Mouse (Mus musculus) small intestine, adult 2 months (tissue): ENCODE measurements at regions not wholly inside any gene's neighbourhood (a gene's known extent, or its start where the extent isn't known, plus 50 kb on each side); places are given as distances from the start of the nearest gene placed in this dataset.

Experiments
- H3K27ac ChIP-seq: fragments of 200-500 bp; 2 replicates; pipeline ENCODE4 v1.5.1; 2012; ENCODE audit warnings: low read depth, low read length, control low read depth, inconsistent platforms; ENCODE audit not compliant: insufficient read depth
- H3K27me3 ChIP-seq: fragments of 200-500 bp; 2 replicates; pipeline ENCODE4 v1.6.1; 2012; ENCODE audit warnings: mild to moderate bottlenecking, moderate library complexity, low read length, inconsistent platforms; ENCODE audit not compliant: control insufficient read depth, insufficient read depth
- H3K36me3 ChIP-seq: fragments of 200-500 bp; 2 replicates; pipeline ENCODE4 v1.6.1; 2012; ENCODE audit warnings: mild to moderate bottlenecking, low read length, control low read depth, inconsistent platforms; ENCODE audit not compliant: control insufficient read depth, insufficient read depth
- H3K4me1 ChIP-seq: fragments of 200-500 bp; 2 replicates; pipeline ENCODE4 v1.6.1; 2012; ENCODE audit warnings: low read length, inconsistent platforms, mixed read lengths; ENCODE audit not compliant: control insufficient read depth, insufficient read depth, insufficient read length
- H3K4me3 ChIP-seq: fragments of 200-500 bp; 2 replicates; pipeline ENCODE4 v1.5.1; 2012; ENCODE audit warnings: low read depth, mild to moderate bottlenecking, control low read depth, inconsistent platforms, low read length, moderate library complexity
- CTCF ChIP-seq: fragments of 200-500 bp; IDR thresholded peaks from 2 replicates; pipeline ENCODE4 v1.5.1; 2012; ENCODE audit warnings: low read depth, mild to moderate bottlenecking, control low read depth, inconsistent platforms, low read length, moderate library complexity, mixed read lengths; ENCODE audit not compliant: insufficient replicate concordance, insufficient read length; ENCODE audit errors: extremely low read depth
- POLR2A ChIP-seq: fragments of 200-500 bp; IDR thresholded peaks from 2 replicates; pipeline ENCODE4 v1.6.1; 2012; ENCODE audit warnings: low read depth, mild to moderate bottlenecking, control low read depth, inconsistent platforms, low read length, moderate library complexity
- WGBS: fragments of 180-500 bp; shearing (Covaris S2); methylation state at CpG from one replicate; pipeline ENCODE4 v1.1.7; 2018; 5-methylcytosine and 5-hydroxymethylcytosine counted together

DNA sequence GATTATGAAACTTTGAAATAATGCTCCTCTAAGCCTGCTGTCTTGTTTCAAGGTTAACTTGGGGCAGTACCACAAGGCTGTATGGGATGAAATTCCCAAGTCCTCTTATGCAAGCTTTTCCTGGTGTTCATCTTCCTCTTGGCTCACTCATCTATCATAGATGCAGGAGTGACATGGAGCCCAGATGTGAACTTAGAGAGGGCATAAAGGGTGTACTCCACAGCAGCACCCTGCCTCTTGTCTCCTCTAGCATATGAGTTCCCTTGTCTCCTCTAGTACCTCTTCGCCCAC, 53.3 kb upstream of the Igf1 start:
- TF ChIP-seq CTCF (no peak), POLR2A (no peak)
- 88% methylated on average over 1 of the region's 1 CpGs for WGBS
- no peak overlapping the region for H3K4me3 ChIP-seq
- no peaks in the 10 kb centered on the region for H3K4me1 ChIP-seq
- no peaks in the 10 kb centered on the region for H3K27me3 ChIP-seq
- H3K27ac ChIP-seq: no peak overlapping the region
- H3K36me3 ChIP-seq: no peaks in the 10 kb centered on the region
